Mouse (Mus musculus): ENCODE results near the gene Trpv3.

- TF ChIP-seq POLR2A (IDR thresholded peaks at IDR 0.05; ENCODE audit: low read depth, low read length) (no peak), CTCF (IDR thresholded peaks at IDR 0.05; ENCODE audit: extremely low read depth, insufficient read depth, insufficient read length, insufficient replicate concordance) (no peak)
Observed at GRCm38 (mm10) chr11:73230081-73230480, 37.1 kb upstream of the Trpv3 start.
